Mouse (Mus musculus) liver, adult 2 months (tissue): ENCODE data around the gene Tbata. TPM values are rescaled to one million over a fixed set of nuclear protein-coding genes. Genes with fewer than 3 reads are reported as not detected.
A peak's percentile ranks its signal among the peaks of the same experiment; 100 is the strongest.

ENCODE experiments used
- DNase-seq: peaks from one replicate; pipeline ENCODE4 v3.0.0-alpha.2; 2011; ENCODE audit warnings: low read depth, low spot score; ENCODE audit errors: extremely low read depth
- H3K27ac ChIP-seq: fragments of 200-500 bp; replicated peaks from 2 replicates; pipeline ENCODE4 v1.5.1; 2012; ENCODE audit warnings: low read depth, mild to moderate bottlenecking, control low read depth, inconsistent platforms, low read length; ENCODE audit not compliant: insufficient read depth
- H3K27me3 ChIP-seq: fragments of 200-500 bp; 2 replicates; pipeline ENCODE4 v1.6.1; 2012; ENCODE audit warnings: mild to moderate bottlenecking, moderate library complexity, low read length, inconsistent platforms; ENCODE audit not compliant: control insufficient read depth, insufficient read depth
- H3K36me3 ChIP-seq: fragments of 200-500 bp; 2 replicates; pipeline ENCODE4 v1.6.1; 2012; ENCODE audit warnings: low read length, inconsistent platforms; ENCODE audit not compliant: control insufficient read depth, insufficient read depth
- H3K4me1 ChIP-seq: fragments of 200-500 bp; 2 replicates; pipeline ENCODE4 v1.6.1; 2011; ENCODE audit warnings: low read length; ENCODE audit not compliant: control insufficient read depth, insufficient read depth
- H3K4me3 ChIP-seq: fragments of 200-500 bp; 2 replicates; pipeline ENCODE4 v1.5.1; 2011; ENCODE audit warnings: low read depth, mild to moderate bottlenecking, control low read depth, low read length, moderate library complexity; ENCODE audit not compliant: insufficient read depth
- H3K79me2 ChIP-seq: fragments of 200-500 bp; 2 replicates; pipeline ENCODE4 v1.6.1; 2012; ENCODE audit warnings: inconsistent platforms, mild to moderate bottlenecking, low read length, moderate library complexity; ENCODE audit not compliant: control insufficient read depth, insufficient read depth
- H3K9ac ChIP-seq: fragments of 200-500 bp; 2 replicates; pipeline ENCODE4 v1.6.1; 2012; ENCODE audit warnings: low read depth, mild to moderate bottlenecking, control low read depth, inconsistent platforms, low read length
- CTCF ChIP-seq: fragments of 200-500 bp; IDR thresholded peaks from 2 replicates; pipeline ENCODE4 v1.5.1; 2011; ENCODE audit warnings: low read depth, low read length, control low read depth
- POLR2A ChIP-seq: fragments of 200-500 bp; IDR thresholded peaks from 2 replicates; pipeline ENCODE4 v1.6.1; 2011; ENCODE audit warnings: low read length, control low read depth; ENCODE audit not compliant: insufficient read depth; ENCODE audit errors: extremely low read depth
- WGBS: fragments of 180-500 bp; shearing (Covaris S2); methylation state at CpG from one replicate; pipeline ENCODE4 v1.1.7; 2018; 5-methylcytosine and 5-hydroxymethylcytosine counted together
- polyA plus RNA-seq: library from polyadenylated mRNA; depleted of rRNA; stranded (reverse); fragments of >200 nt; gene quantifications from 2 replicates; pipeline ENCODE4 v1.2.3, GENCODE M21; 2012
- total RNA-seq: library from RNA; depleted of rRNA; stranded (reverse); fragments of >200 nt; gene quantifications from 2 replicates; pipeline ENCODE4 v1.2.3, GENCODE M21; 2014

Gene Tbata
- total and polyA plus RNA-seq, 2 experiments, result not detected

- DNase-seq, result no peak
- TF ChIP-seq POLR2A (no peak), CTCF (no peak)
- 79% methylated on average over 5 of the region's 5 CpGs for WGBS
These were observed 24.1 kb downstream of the Tbata start for GRCm38 (mm10) chr10:61195718-61196291.

DNA sequence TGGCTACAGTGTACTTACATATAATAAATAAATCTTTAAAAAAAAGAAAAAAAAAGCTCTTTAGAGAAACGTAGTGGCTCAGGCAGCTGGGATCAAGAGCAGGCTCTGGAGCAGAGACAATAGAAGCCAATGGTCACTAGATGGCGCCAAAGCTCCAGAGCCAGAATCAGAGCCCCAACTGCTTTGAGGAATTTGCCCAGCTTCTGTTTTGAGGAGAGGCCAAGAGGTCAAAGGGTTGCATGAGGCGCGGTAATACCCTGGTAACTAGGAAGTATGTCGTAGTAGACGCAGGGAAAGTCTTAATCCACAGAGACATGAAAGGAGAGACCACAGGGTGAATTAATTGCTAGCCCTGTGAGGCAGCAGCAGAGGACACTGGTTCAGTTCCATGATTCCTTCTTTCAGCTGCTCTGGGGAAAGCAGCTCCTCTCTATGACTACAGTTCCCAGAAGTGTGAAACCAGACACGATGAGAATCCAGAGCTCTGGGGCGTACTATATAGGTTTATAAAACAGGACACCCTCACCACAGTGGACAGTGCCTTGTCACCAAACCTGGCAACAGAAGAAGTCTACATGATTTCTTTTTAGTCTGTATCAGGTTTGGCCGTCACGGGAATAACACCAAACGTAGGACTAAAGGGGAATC is 27.9 kb downstream of the Tbata start:
- H3K36me3 ChIP-seq, result no peaks in the 10 kb centered on the region
- WGBS, result 33% methylated on average over 11 of the region's 11 CpGs
- H3K27ac ChIP-seq, result no peak overlapping the region
- peak; percentile 81 for DNase-seq
- no peak overlapping the region for H3K9ac ChIP-seq
- peaks cover 2% of the 10 kb centered on the region for H3K4me1 ChIP-seq
- peak; percentile 88 for TF ChIP-seq CTCF
- TF ChIP-seq POLR2A, result no peak
- no peak overlapping the region for H3K4me3 ChIP-seq
- H3K79me2 ChIP-seq, result no peaks in the 10 kb centered on the region
- no peaks in the 10 kb centered on the region for H3K27me3 ChIP-seq

More at GRCm38 (mm10) chr10:61195718-61196291, 24.1 kb downstream of the Tbata start:
- H3K4me3 ChIP-seq, result no peak overlapping the region
- H3K79me2 ChIP-seq, result no peaks in the 10 kb centered on the region
- no peaks in the 10 kb centered on the region for H3K27me3 ChIP-seq
- H3K4me1 ChIP-seq, result peaks cover 2% of the 10 kb centered on the region
- H3K9ac ChIP-seq, result no peak overlapping the region
- H3K27ac ChIP-seq, result no peak overlapping the region
- H3K36me3 ChIP-seq, result no peaks in the 10 kb centered on the region

- no peak for TF ChIP-seq POLR2A
- no peak for TF ChIP-seq CTCF
- no peak for DNase-seq
- Histone ChIP-seq H3K27ac (no peak overlapping the region), H3K27me3 (no peaks in the 10 kb centered on the region), H3K9ac (no peak overlapping the region), H3K4me3 (no peak overlapping the region), H3K36me3 (no peaks in the 10 kb centered on the region), H3K4me1 (peaks cover 2% of the 10 kb centered on the region), H3K79me2 (no peaks in the 10 kb centered on the region)
- WGBS, result 76% methylated on average over 7 of the region's 7 CpGs
These were observed 28.6 kb downstream of the Tbata start for GRCm38 (mm10) chr10:61200232-61200820.

DNA sequence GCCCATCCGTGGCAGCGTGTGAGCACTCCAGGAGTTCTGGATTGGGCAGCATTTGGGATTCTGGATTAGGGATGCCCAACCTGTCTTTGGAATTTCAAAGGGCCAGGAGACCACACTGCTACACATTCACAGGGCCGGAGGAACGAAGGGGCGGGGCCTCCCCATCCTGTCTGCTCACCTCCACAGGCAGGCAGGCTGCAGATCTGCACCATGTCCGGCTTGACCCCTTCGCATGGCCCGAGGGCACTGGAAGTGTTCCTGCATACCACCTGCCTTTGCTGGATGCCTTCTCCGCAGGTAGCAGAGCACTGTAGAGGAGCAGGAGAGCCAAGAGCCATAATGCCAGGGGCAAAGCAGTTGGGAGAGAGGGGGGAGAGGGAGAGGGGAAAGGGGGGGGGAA is 29.2 kb downstream of the Tbata start:
- H3K9ac ChIP-seq, result no peak overlapping the region
- H3K36me3 ChIP-seq, result no peaks in the 10 kb centered on the region
- peaks cover 2% of the 10 kb centered on the region for H3K4me1 ChIP-seq
- no peak overlapping the region for H3K27ac ChIP-seq
- TF ChIP-seq CTCF, result no peak
- no peak for TF ChIP-seq POLR2A
- H3K79me2 ChIP-seq, result no peaks in the 10 kb centered on the region
- WGBS, result 82% methylated on average over 9 of the region's 9 CpGs
- H3K27me3 ChIP-seq, result no peaks in the 10 kb centered on the region
- no peak for DNase-seq
- H3K4me3 ChIP-seq, result no peak overlapping the region

DNA sequence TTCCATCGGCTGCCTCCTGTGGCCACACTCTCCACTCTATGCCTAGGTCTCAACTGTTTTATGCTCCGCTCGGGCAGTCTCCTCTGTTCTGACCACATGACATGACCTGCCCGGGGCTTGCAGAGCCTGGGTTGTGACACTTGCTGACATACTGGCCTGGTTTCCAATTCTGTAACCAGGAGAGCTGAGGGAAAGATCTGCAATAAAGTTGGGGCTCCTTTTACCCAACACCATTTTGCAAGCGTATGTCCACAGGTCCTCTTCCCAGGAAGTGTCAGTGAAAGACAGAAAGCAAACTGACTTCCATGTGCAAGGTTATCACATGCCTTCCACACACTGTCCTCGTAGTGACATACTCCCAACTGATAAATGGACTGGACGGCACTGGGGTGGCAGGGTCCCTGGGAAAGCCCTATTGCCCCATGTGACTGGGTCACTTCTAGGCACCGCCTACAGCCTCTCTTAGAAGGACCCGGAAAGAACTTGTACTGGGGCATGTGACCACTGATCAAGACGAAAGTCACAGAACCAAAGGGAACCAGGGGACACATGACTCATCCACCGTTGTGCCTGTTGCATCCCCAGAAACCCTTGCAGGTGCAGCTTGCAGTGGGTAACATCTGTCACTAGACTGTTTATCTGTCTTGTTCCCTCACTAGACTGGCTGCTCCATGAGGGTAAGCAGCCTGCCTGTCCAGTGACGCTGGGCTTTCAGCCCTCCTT is 30.0 kb downstream of the Tbata start:
- Histone ChIP-seq H3K27ac (no peak overlapping the region), H3K27me3 (no peaks in the 10 kb centered on the region), H3K4me1 (peaks cover 2% of the 10 kb centered on the region), H3K36me3 (no peaks in the 10 kb centered on the region), H3K4me3 (no peak overlapping the region), H3K79me2 (no peaks in the 10 kb centered on the region), H3K9ac (no peak overlapping the region)
- TF ChIP-seq CTCF (no peak), POLR2A (no peak)
- no peak for DNase-seq
- 75% methylated on average over 12 of the region's 12 CpGs for WGBS

GRCm38 (mm10) chr10:61203930-61204329 is 32.2 kb downstream of the Tbata start:
- no peak for TF ChIP-seq CTCF
- TF ChIP-seq POLR2A, result no peak
- H3K27me3 ChIP-seq, result no peaks in the 10 kb centered on the region
- H3K27ac ChIP-seq, result no peak overlapping the region
- no peak overlapping the region for H3K4me3 ChIP-seq
- H3K9ac ChIP-seq, result no peak overlapping the region
- DNase-seq, result no peak
- WGBS, result 77% methylated on average over 3 of the region's 3 CpGs
- H3K4me1 ChIP-seq, result peaks cover 2% of the 10 kb centered on the region
- no peaks in the 10 kb centered on the region for H3K79me2 ChIP-seq
- no peaks in the 10 kb centered on the region for H3K36me3 ChIP-seq
